Mouse (Mus musculus) ovary, adult 10 weeks (tissue): ENCODE data around the gene Vmn1r82. TPM values are rescaled to one million over a fixed set of nuclear protein-coding genes. Genes with fewer than 3 reads are reported as not detected.

Experiments used
- polyA plus RNA-seq: library from polyadenylated mRNA; stranded (reverse); fragments of 350-450 nt; fragmentation: Illumina TruSeq; extraction: RNeasy Lipid Tissue Mini Kit (QIAGEN cat#74804); gene quantifications from one replicate; pipeline ENCODE4 v1.2.3, GENCODE M21; 2014

Vmn1r82 gene
- not detected for polyA plus RNA-seq

GRCm38 (mm10) chr7:12300130-12300529, at the start of gene Vmn1r82:
Gene Vmn1r82, plus strand, starts transcription at chr7:12300430.

GRCm38 (mm10) chr7:12268169-12268568, 32.1 kb upstream of the Vmn1r82 start, which contains the start of gene Vmn1r81:
Gene Vmn1r81, minus strand, starts transcription at chr7:12268269.

GRCm38 (mm10) chr7:12329381-12329780, 29.2 kb downstream of the Vmn1r82 start, which contains the start of gene Vmn1r83:
Gene Vmn1r83, minus strand, starts transcription at chr7:12329481.

Other genes starting within 250 kb of the Vmn1r82 start
- not detected for gene Vmn1r78, start 150.2 kb upstream of the Vmn1r82 start, polyA plus RNA-seq
- not detected for gene Vmn1r79, start 129.2 kb upstream of the Vmn1r82 start, polyA plus RNA-seq
- gene Vmn1r80, start 111.1 kb upstream of the Vmn1r82 start, polyA plus RNA-seq: not detected
- gene Vmn1r81, start 32.2 kb upstream of the Vmn1r82 start, polyA plus RNA-seq: not detected
- gene Vmn1r83, start 29.1 kb downstream of the Vmn1r82 start, polyA plus RNA-seq: not detected
- not detected for gene Vmn1r84, start 68.8 kb downstream of the Vmn1r82 start, polyA plus RNA-seq
- 5.0 TPM for gene Zfp551, start 122.3 kb downstream of the Vmn1r82 start, polyA plus RNA-seq
- gene Zfp606, start 177.9 kb downstream of the Vmn1r82 start, polyA plus RNA-seq: 79.2 TPM
- not detected for gene 2900092C05Rik, start 212.1 kb downstream of the Vmn1r82 start, polyA plus RNA-seq